Mouse (Mus musculus): Measurements from ENCODE around the gene Rhbdd2.

GRCm38 (mm10) chr5:135669741-135670275 is 37.4 kb downstream of the Rhbdd2 start, which contains the start of gene Por:
- TF ChIP-seq CTCF (IDR thresholded peaks at IDR 0.05; ENCODE audit: extremely low read depth, insufficient read depth, insufficient read length, insufficient replicate concordance): no peak
- TF ChIP-seq POLR2A (IDR thresholded peaks at IDR 0.05; ENCODE audit: low read depth, low read length): no peak

Measured in spleen, adult 2 months (tissue).